Mouse (Mus musculus) limb, embryonic 12.5 days (tissue): ENCODE data around the gene Ptpn20. TPM values are rescaled to one million over a fixed set of nuclear protein-coding genes. Genes with fewer than 3 reads are reported as not detected.

ENCODE experiments used
- ATAC-seq: fragments of 200-750 bp; cut with Nextera tagmentation; 2 replicates; pipeline ENCODE4 v1.8.0; 2017; ENCODE audit warnings: low read depth, moderate TSS enrichment; ENCODE audit not compliant: insufficient number of reproducible peaks, insufficient read depth, low FRiP score, low TSS enrichment
- H3K27ac ChIP-seq: fragments of 300-500 bp; sonication (generic); 2 replicates; pipeline ENCODE4 v1.5.1; 2016; ENCODE audit warnings: mild to moderate bottlenecking, moderate library complexity
- H3K27me3 ChIP-seq: fragments of 300-500 bp; sonication (generic); 2 replicates; pipeline ENCODE4 v1.6.1; 2016; ENCODE audit warnings: mild to moderate bottlenecking, moderate library complexity
- H3K36me3 ChIP-seq: fragments of 300-500 bp; sonication (generic); 2 replicates; pipeline ENCODE4 v1.6.1; 2016; ENCODE audit warnings: mild to moderate bottlenecking, moderate library complexity
- H3K4me1 ChIP-seq: fragments of 300-500 bp; sonication (generic); replicated peaks from 2 replicates; pipeline ENCODE4 v1.6.1; 2016
- H3K4me2 ChIP-seq: fragments of 300-500 bp; sonication (generic); 2 replicates; pipeline ENCODE4 v1.6.1; 2016; ENCODE audit warnings: mild to moderate bottlenecking, moderate library complexity
- H3K4me3 ChIP-seq: fragments of 300-500 bp; sonication (generic); replicated peaks from 2 replicates; pipeline ENCODE4 v1.5.1; 2016; ENCODE audit warnings: mild to moderate bottlenecking
- H3K9ac ChIP-seq: fragments of 300-500 bp; sonication (generic); replicated peaks from 2 replicates; pipeline ENCODE4 v1.6.1; 2016; ENCODE audit warnings: mild to moderate bottlenecking, moderate library complexity
- H3K9me3 ChIP-seq: fragments of 300-500 bp; sonication (generic); 2 replicates; pipeline ENCODE4 v1.6.1; 2016; ENCODE audit warnings: mild to moderate bottlenecking, moderate library complexity
- WGBS: fragments of 180-500 bp; shearing (Covaris S2); methylation state at CpG from one replicate; pipeline ENCODE4 v1.1.7; 2016; 5-methylcytosine and 5-hydroxymethylcytosine counted together
- polyA plus RNA-seq: library from polyadenylated mRNA; unstranded; fragments of >200 nt; fragmentation: Nextera tagmentation; extraction: Ambion mirVana; gene quantifications from 2 replicates; pipeline ENCODE4 v1.2.1, GENCODE M21; 2016

Gene Ptpn20
- polyA plus RNA-seq = 0.09 TPM in 1 of 2 replicates, not detected in the other

DNA sequence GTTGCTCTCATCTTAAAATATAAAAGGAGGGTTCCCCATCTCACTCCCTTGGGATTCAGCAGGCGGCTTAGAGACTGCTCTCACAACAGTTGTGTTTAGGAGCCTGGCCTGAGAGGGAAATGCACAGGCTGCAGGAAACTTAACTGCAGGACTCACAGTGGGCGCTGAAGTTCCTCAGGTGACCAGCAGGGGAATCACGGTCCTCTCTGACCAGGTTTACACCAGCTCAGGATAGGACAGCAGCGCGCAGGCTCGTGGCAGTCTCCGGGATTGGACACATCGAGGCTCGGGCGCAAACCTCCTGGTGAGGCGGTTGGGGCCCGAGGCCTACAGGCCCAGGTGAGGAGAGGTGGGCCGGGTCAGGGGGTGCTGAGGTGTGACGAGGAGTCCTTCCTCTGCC, at the start of gene Ptpn20:
TSS of gene Ptpn20 (plus strand) at position 257 of the 400 bp plus-strand sequence.
- Histone ChIP-seq H3K4me1 (no peaks in the 10 kb centered on the region), H3K9me3 (0 out of 2 replicates have a peak, but pooled peaks cover 5% of the 10 kb centered on the region), H3K4me2 (no peak within 1 kb of the TSS), H3K4me3 (no peak within 1 kb of the TSS), H3K27ac (no peak within 1 kb of the TSS), H3K36me3 (no peaks in the 10 kb centered on the region), H3K9ac (no peak within 1 kb of the TSS), H3K27me3 (no peaks in the 10 kb centered on the region)
- 60% methylated on average over 14 of the region's 14 CpGs for WGBS
- ATAC-seq = no peak

DNA sequence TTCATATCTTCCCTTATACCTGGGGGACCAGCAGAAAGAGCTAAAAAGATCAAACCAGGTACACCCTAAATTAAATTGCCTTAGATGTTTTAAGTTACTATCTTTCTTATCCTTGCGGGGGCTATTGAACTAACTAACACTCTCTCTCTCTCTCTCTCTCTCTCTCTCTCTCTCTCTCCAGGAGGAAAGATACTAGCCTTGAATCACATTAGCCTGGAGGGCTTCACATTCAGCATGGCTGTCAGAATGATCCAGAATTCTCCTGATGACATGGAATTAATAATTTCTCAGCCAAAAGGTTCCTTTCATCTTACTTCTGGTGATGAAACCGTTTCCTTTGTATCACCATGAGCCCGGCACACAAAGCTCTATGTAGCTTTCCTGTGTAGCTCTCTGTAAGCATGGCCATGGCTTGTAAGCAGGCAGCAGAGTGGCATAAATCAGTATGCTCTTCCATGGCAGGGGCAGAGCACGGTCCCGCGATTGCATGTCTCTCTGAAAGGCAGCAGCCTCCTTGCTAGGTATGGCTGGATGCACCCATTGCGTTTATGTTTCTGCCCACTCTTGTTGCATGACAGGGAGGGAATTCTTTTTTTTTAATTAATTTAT, 49.3 kb upstream of the Ptpn20 start:
- WGBS = 86% methylated on average over 7 of the region's 7 CpGs
- no peaks in the 10 kb centered on the region for H3K4me1 ChIP-seq
- H3K9ac ChIP-seq = no peak overlapping the region
- H3K27ac ChIP-seq = no peak overlapping the region
- H3K9me3 ChIP-seq = no peaks in the 10 kb centered on the region
- no peaks in the 10 kb centered on the region for H3K27me3 ChIP-seq
- H3K4me3 ChIP-seq = no peak overlapping the region
- ATAC-seq = no peak
- H3K36me3 ChIP-seq = no peaks in the 10 kb centered on the region
- no peak overlapping the region for H3K4me2 ChIP-seq

- no peak overlapping the region for H3K9ac ChIP-seq
- no peaks in the 10 kb centered on the region for H3K9me3 ChIP-seq
- no peak for ATAC-seq
- H3K27ac ChIP-seq = no peak overlapping the region
- H3K4me3 ChIP-seq = no peak overlapping the region
- H3K27me3 ChIP-seq = no peaks in the 10 kb centered on the region
- H3K4me2 ChIP-seq = no peak overlapping the region
- WGBS = 79% methylated on average over 8 of the region's 8 CpGs
- H3K36me3 ChIP-seq = no peaks in the 10 kb centered on the region
- H3K4me1 ChIP-seq = no peaks in the 10 kb centered on the region
Measured at GRCm38 (mm10) chr14:33545565-33546143, 43.4 kb upstream of the Ptpn20 start.

- H3K4me1 ChIP-seq = no peaks in the 10 kb centered on the region
- H3K36me3 ChIP-seq = no peaks in the 10 kb centered on the region
- no peak overlapping the region for H3K4me3 ChIP-seq
- no peak overlapping the region for H3K4me2 ChIP-seq
- H3K27ac ChIP-seq = no peak overlapping the region
- no peaks in the 10 kb centered on the region for H3K9me3 ChIP-seq
- ATAC-seq = no peak
- 61% methylated on average over 3 of the region's 3 CpGs for WGBS
- H3K27me3 ChIP-seq = no peaks in the 10 kb centered on the region
- H3K9ac ChIP-seq = no peak overlapping the region
Measured at GRCm38 (mm10) chr14:33548650-33549049, 40.4 kb upstream of the Ptpn20 start.

GRCm38 (mm10) chr14:33549856-33550255, 39.2 kb upstream of the Ptpn20 start:
- Histone ChIP-seq H3K4me2 (no peak overlapping the region), H3K9me3 (no peaks in the 10 kb centered on the region), H3K9ac (no peak overlapping the region), H3K27ac (no peak overlapping the region), H3K4me3 (no peak overlapping the region), H3K36me3 (no peaks in the 10 kb centered on the region), H3K4me1 (no peaks in the 10 kb centered on the region), H3K27me3 (no peaks in the 10 kb centered on the region)
- no peak for ATAC-seq
- 74% methylated on average over 6 of the region's 6 CpGs for WGBS

- WGBS = 53% methylated on average over 6 of the region's 6 CpGs
- H3K4me1 ChIP-seq = no peaks in the 10 kb centered on the region
- ATAC-seq = no peak
- no peaks in the 10 kb centered on the region for H3K27me3 ChIP-seq
- H3K4me3 ChIP-seq = no peak overlapping the region
- H3K36me3 ChIP-seq = no peaks in the 10 kb centered on the region
- H3K27ac ChIP-seq = no peak overlapping the region
- H3K9ac ChIP-seq = no peak overlapping the region
- H3K9me3 ChIP-seq = no peaks in the 10 kb centered on the region
- no peak overlapping the region for H3K4me2 ChIP-seq
Measured at GRCm38 (mm10) chr14:33570737-33571136, 18.3 kb upstream of the Ptpn20 start.

DNA sequence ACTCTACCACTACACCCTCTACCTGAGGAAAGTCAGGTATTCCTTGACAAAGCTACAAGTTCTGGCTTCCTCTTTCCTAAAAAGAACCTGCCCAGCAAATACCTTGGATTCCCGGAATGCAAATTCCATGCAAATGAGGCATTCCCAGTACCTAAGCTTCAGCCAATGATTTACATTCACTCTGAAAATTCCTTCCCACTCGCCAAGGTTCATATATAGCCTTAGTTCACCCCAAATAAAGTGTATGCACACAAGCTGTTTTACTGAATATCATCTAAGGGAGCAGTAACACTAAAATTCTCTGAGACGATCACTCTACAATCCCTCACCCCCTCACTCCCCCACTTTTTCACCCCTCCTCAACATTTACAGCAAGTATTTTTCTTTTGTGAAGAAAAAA, 15.4 kb upstream of the Ptpn20 start:
- Histone ChIP-seq H3K4me2 (no peak overlapping the region), H3K4me1 (no peaks in the 10 kb centered on the region), H3K27ac (no peak overlapping the region), H3K4me3 (no peak overlapping the region), H3K9me3 (no peaks in the 10 kb centered on the region), H3K36me3 (no peaks in the 10 kb centered on the region), H3K27me3 (no peaks in the 10 kb centered on the region), H3K9ac (no peak overlapping the region)
- ATAC-seq = no peak
- 72% methylated on average over 3 of the region's 3 CpGs for WGBS

DNA sequence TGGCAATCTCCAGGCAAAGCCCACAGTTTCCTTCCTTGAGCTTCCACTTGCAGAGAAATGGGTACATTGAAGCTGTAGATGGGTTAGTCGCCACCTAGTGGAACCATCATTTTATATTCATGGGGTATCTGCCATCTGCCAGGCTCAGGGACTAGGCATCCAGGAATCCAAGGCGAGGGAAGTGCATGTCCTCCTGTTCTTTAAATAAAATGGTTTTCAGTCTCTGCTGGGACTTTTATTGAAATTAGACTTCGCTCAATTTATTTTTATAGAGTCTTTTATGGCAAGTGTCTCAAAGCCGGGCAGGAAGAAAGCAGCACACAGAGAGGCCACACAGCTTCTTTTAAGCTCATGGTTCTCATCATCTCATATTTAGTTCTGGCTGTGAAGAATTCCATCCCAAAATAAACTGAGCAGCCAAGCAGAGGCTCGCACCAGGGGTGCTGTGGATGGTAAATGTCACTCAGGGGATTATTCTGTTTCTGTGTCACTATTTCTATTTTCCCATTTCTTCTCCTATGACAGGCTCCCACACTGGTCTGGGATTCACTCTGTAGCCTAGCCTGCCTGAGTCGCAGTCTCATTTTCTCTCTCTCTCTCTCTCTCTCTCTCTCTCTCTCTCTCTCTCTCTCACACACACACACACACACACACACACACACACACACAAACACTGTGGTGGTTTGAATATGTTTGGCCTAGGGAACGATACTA, 9.1 kb upstream of the Ptpn20 start:
- Histone ChIP-seq H3K9me3 (peaks cover 11% of the 10 kb centered on the region), H3K36me3 (no peaks in the 10 kb centered on the region), H3K9ac (no peak overlapping the region), H3K4me2 (no peak overlapping the region), H3K4me3 (no peak overlapping the region), H3K4me1 (no peaks in the 10 kb centered on the region), H3K27me3 (no peaks in the 10 kb centered on the region), H3K27ac (no peak overlapping the region)
- no peak for ATAC-seq
- 55% methylated on average over 7 of the region's 7 CpGs for WGBS

DNA sequence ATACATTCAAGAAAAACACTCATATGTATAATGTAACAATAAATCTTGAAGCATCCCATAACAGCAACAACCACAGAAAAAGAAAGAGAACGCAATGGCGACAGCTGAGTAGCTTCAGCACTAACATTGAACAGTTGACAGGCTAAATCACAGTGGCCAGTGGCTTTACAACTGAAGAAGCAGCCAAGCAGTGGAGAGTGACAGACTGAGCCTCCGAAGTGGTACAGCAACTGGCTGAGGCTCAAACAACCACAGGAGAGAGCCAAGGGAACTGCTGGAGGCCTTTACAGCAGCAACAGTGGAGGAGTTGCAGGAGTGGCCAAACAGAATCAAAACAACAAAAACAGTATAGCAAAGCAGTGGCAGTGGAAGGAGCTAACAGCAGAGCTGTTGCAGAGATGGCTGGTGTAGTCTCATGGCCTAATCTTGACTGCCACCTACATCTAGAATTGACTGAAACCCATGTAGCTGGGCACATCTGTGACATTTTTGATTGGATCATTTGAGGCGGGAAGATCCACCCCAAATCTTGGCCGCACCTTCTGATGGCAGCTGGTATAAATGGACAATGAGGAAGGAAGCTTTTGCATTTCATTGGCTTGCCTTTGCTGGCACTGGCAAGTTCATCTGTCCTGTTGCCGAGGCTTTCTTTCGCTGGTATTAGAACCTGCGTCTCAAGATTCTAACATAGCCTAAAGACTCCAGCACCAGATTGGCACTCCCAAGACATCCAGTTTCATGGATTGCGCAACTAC, 9.5 kb downstream of the Ptpn20 start:
- Histone ChIP-seq H3K27ac (no peak overlapping the region), H3K36me3 (no peaks in the 10 kb centered on the region), H3K4me1 (no peaks in the 10 kb centered on the region), H3K9me3 (no peaks in the 10 kb centered on the region), H3K4me2 (no peak overlapping the region), H3K9ac (no peak overlapping the region), H3K4me3 (no peak overlapping the region), H3K27me3 (no peaks in the 10 kb centered on the region)
- no peak for ATAC-seq
- 92% methylated on average over 9 of the region's 9 CpGs for WGBS

- Histone ChIP-seq H3K27me3 (no peaks in the 10 kb centered on the region), H3K4me3 (no peak overlapping the region), H3K4me1 (no peaks in the 10 kb centered on the region), H3K36me3 (no peaks in the 10 kb centered on the region), H3K27ac (no peak overlapping the region), H3K9me3 (no peaks in the 10 kb centered on the region), H3K9ac (no peak overlapping the region), H3K4me2 (no peak overlapping the region)
- no peak for ATAC-seq
- WGBS = 84% methylated on average over 10 of the region's 10 CpGs
Measured at GRCm38 (mm10) chr14:33607431-33607830, 18.4 kb downstream of the Ptpn20 start.

DNA sequence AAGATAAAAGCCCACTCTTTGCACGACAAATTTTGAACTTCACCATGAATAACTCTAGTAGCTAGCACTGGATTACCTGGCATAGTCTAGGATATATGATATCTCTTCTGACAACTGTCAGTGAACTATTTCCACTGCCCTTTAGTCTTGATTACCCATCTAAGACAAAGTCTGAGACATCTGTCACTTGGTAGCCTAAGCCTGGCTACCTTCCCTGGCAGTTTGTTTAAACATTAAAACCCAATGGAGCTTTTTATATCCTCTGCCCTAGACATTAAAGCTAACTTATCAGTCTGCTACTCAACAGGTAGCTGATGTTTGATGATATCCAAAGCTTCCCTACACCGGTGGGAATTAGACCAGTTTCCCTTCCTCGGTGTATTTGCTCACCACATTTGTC, 36.0 kb downstream of the Ptpn20 start:
- H3K4me2 ChIP-seq = no peak overlapping the region
- H3K4me3 ChIP-seq = no peak overlapping the region
- 81% methylated on average over 3 of the region's 3 CpGs for WGBS
- H3K27me3 ChIP-seq = no peaks in the 10 kb centered on the region
- no peak overlapping the region for H3K9ac ChIP-seq
- no peaks in the 10 kb centered on the region for H3K4me1 ChIP-seq
- no peaks in the 10 kb centered on the region for H3K36me3 ChIP-seq
- no peaks in the 10 kb centered on the region for H3K9me3 ChIP-seq
- no peak overlapping the region for H3K27ac ChIP-seq
- ATAC-seq = no peak
